Mouse (Mus musculus): ENCODE results near the gene 4930568D16Rik.

Gene 4930568D16Rik

DNA sequence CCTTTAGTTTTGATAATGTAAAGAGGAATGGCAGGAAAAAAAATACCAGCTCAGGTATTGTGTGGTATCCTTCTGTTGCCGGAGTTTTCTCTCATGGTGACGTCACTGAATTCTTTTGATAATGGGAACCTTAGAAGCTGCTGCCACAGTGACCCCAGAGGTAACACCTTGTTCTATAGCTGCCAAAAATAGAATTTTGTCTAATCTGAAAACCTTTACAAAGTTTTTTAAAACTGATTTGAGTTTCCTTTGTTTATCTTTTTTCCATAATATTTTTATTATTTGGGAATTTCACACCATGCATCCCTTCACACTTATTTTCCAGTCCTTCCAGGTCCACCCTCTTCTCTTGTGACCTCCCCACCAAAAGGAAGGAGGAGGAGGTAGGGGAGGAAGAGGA lies at the start of gene 4930568D16Rik:
Gene 4930568D16Rik, minus strand, starts transcription at position 101 of the 400 bp plus-strand sequence.
- no peak for TF ChIP-seq GATA4 (IDR thresholded peaks at IDR 0.05; ENCODE audit: insufficient replicate concordance, low read length)

DNA sequence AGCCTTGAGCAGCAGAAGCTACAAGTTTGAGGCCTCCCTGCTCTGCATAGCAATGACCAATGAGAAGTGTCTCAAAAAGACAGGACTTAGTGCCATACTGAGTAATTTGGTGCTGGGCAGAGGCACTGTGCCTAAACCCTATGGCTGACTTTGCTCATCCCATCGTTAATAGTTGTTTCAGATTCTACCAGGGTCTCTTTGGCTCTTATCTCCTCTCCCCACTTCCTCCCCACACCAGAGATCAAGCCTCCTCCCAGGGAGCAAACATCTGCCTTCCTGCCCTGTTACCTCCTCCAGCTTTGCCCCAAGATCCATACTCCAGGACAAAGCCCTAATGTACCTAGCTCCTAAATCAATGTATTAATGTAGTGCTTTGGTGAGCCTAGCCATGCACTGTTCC lies 49.7 kb upstream of the 4930568D16Rik start:
- TF ChIP-seq GATA4 (IDR thresholded peaks at IDR 0.05; ENCODE audit: insufficient replicate concordance, low read length) = no peak

DNA sequence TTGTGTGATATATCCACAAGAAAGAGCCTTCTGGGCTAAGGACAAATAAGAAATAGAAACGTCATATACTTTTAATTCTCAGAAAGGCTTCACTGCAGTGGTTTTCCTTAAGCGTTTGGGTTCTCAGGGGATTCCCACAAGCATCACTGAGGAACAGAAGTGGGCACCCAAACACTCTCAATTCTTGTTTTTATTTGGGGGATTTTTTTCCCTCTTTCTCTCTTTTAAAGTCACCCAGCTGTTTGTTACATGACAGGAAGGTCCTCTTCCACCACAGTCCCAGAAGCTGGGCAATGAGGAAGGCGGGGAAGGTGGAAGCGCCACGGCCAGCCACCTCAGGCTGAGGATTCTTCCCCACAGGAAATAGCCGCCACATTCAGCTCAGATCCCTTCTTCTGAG lies 48.9 kb upstream of the 4930568D16Rik start:
- no peak for TF ChIP-seq GATA4 (IDR thresholded peaks at IDR 0.05; ENCODE audit: insufficient replicate concordance, low read length)

DNA sequence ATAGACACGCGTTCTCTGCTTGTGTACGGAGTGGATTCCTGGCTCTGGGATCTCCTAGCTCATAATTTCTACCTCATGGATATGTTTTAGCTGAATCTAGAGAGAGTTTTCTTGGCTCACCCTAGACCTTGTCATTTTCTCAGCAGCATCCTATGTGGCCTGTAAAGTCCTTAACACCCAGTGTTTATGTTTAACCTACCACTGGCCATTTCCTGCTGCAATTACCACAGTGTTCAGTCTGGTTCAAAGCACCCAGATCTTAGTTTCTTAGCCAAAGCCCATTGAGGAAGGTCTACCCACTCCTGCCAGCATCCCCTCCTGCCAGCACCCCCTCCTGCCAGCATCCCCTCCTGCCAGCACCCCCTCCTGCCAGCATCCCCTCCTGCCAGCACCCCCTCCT lies 45.3 kb upstream of the 4930568D16Rik start:
- TF ChIP-seq GATA4 (IDR thresholded peaks at IDR 0.05; ENCODE audit: insufficient replicate concordance, low read length) = no peak

DNA sequence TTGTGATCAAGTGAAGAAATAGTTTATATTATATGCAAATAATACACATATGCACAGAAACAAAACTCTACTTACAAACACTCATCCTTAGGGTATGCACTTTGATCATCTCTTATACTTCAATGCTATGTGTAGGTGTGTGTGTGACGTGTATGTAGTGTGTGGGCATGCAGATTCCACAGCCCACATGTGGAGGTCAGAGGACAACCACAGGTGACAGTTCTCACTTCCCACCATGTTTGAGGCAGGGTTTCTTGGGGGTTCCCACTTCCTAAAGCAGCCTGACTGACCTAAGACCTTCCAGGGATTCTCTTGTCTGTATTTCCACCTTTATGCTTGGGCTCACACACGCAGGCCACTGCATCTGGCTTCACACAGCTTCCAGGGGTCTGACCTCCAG lies 44.7 kb upstream of the 4930568D16Rik start:
- TF ChIP-seq GATA4 (IDR thresholded peaks at IDR 0.05; ENCODE audit: insufficient replicate concordance, low read length) = no peak

DNA sequence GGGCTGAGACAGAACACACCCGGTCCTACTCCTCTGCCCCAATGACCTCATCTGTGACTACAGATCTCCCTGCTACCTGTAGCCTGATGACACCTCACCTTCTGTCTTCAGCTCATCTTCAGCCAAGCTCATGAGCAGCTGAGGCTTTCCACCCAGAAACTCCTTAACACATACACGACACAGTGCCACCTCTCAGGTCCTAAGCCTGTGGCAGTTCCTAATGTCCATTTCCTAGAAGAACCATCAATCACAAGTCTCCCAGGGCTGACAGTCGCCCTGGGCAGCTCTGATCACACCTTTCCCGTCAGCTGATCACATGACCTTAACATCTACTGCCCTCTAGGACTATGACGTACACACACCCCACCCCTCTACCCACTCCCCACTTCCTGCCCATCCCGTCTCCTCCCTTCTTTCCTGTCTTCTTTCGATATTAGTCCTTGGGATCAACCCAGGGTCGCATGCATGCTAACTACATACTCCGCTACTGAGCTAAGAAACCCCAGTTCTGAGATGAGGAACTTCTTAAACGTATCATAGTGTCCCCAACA lies 44.2 kb upstream of the 4930568D16Rik start:
- TF ChIP-seq GATA4 (IDR thresholded peaks at IDR 0.05; ENCODE audit: insufficient replicate concordance, low read length) = no peak

DNA sequence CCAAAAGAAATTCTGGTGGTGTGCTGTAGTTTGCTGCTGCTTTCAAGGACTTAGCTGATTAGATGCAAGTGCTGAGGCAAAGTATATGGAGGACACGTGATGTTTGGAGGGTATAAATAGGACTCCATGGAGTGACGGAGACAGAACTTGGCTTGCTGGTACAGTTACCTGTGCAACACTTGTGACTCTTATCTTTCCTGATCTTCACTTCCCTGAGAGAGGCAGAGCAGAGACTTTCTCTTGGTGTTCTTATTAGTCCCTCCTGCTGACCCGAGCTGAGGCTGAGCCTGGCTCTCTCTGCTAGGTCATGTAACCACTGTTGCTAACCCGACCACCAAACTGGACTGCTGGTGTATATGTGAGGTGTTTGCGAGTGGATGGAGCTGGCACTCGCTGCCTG lies 41.9 kb upstream of the 4930568D16Rik start:
- TF ChIP-seq GATA4 (IDR thresholded peaks at IDR 0.05; ENCODE audit: insufficient replicate concordance, low read length) = no peak

DNA sequence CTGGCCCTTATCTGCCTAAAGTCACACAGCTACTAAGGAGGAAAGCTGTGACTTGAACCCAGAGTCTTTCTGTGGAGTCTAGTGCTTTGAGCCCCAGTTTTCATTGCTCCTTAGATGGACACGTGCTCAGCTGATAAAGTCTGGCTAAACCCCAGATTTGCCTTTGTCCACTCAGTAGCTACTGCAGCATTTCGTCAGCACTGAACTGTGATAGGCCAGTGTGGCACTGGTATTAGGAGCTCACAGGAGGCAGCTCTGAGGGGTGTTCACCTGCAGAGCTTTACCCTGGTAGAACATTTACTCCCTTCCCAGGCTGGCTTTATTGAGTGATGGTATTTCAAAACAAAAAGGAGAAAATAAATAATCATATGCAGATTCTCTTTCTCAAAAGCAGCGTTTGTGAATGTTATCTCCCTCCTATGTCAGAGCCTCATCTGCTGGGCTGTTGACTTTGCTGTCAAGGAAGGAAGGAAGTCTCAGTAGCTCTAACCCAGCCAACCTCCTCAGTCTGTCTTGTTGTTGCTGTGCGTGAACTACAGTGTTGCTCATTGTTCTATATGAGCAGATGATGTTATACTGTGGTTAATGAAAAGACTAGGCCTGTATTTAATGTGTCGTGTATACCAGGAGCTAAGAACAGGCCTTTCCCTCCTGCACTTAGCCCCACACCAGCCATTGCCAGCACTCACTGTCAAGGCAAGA lies 41.0 kb upstream of the 4930568D16Rik start:
- TF ChIP-seq GATA4 (IDR thresholded peaks at IDR 0.05; ENCODE audit: insufficient replicate concordance, low read length) = no peak

DNA sequence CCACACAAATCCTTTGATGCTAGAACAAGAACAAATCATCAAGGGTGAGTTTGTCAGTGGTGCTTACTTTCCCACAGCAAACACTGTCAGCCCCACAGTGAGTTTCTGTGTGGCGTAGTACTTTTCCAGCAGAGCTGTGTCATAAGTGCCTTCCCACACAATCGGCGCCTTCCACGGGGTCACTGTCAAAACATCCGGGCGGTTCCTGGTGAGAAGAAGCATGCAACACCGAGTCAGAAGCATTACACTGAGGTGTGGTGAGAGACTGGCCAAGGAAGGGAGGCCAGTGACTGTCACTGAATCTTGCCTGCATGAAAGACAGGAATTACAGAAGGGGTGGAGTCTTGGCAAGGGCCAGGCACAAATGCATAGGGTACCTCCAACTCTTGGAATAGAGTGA lies 40.3 kb upstream of the 4930568D16Rik start:
- no peak for TF ChIP-seq GATA4 (IDR thresholded peaks at IDR 0.05; ENCODE audit: insufficient replicate concordance, low read length)

DNA sequence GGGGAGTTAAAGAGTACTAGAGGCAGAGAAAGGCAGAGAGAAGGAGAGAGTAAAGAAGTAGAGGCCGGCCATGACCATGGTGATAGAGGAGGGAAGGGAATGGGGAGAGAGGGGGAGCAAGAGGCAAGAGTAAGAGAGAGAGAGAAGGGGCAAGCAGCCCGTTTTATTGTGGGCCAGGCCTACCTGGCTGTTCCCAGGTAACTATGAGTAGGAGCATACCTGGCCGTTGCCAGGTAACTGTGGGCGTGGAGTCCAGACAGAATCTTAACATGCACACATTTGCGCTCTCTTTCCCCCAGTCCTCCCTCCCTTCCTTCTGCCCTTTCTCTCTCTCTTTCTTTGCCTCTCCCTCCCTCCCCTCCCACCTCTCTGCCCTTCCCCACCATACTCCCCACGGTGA lies 39.7 kb upstream of the 4930568D16Rik start:
- no peak for TF ChIP-seq GATA4 (IDR thresholded peaks at IDR 0.05; ENCODE audit: insufficient replicate concordance, low read length)

DNA sequence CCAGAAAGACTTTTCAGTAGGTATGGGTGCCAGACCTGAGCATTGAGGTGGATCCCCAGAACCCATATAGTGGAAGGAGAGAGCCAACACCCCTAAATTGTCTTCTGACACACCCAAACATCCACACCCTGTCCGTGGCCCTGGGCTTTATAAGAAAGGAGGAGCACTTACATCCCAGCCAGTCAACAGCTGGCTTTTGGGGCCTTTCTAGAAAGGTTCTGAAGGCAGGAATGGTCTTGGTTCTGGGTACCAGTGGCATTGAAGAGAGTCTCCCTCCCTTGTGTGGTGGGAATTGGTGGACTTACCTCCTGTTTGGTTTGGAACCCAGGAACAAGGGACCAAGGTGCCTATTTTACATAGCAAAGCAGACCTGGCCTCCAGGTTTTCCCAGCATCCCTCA lies 39.1 kb upstream of the 4930568D16Rik start:
- no peak for TF ChIP-seq GATA4 (IDR thresholded peaks at IDR 0.05; ENCODE audit: insufficient replicate concordance, low read length)

DNA sequence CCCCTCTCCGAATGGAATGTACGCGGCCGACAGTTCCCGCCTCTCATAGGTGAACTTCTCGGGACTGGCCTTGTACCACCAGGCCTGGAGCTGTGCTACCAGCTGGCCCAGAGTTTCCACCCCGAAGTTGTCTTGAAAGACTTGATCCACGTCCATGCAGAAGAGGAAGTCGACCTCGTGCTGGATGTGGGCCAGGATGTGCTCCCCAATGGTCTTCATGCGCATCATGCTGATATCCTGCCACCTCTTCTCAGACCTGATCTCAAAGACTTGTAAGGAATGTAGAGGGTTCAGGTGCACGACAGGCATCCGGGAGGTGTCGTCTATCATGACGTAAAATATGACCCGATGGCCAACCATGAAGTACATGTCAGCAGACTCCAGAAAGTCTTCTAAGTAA lies 34.9 kb upstream of the 4930568D16Rik start:
- TF ChIP-seq GATA4 (IDR thresholded peaks at IDR 0.05; ENCODE audit: insufficient replicate concordance, low read length) = no peak

DNA sequence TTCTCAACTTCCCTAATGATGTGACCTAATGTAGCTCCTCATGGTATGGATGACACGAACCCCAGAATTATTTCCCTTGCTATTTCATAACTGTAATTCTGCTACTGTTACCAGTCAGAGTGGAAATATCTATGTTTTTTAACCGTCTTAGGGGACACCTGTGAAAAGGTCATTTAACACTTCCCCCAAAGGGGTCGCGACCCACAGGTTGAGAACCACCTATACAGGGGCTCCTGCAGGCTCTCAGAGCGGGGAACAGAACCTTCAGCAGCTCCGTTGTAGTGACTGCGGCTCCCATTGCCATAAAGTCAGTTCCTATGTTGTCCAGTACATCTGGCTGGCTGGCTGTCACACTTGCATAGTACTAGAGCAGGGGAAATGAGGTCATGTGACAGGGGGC lies 33.2 kb upstream of the 4930568D16Rik start:
- no peak for TF ChIP-seq GATA4 (IDR thresholded peaks at IDR 0.05; ENCODE audit: insufficient replicate concordance, low read length)

DNA sequence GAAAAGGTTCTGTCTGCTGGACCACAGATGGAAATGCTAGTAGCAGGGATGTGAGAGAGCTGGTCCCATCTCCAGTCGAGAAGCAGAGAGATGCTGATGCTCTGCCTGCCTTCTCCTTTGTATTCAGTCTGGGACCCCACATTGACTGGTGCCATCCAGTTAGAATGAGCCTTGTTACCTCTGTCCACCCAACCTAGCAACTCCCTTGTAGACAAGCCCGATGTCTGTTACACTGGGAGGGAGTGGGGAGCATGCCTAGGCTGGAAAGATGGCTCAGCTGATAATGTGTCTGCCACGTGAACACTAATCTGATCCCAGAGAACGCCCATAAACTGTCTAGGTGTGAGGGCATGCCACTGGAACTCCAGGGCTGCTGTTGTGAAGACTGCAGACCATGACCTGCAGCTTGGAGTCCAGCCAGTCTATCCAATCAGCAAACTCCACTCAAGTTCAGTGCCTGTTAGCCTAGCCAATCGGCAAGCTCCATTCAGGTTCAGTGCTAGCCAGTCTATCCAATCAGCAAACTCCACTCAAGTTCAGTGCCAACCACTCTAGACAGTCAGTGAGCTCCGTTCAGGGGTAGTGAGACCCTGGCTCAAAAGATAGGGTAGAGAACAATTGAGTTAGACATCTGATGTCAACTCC lies 30.8 kb upstream of the 4930568D16Rik start:
- TF ChIP-seq GATA4 (IDR thresholded peaks at IDR 0.05; ENCODE audit: insufficient replicate concordance, low read length) = no peak

DNA sequence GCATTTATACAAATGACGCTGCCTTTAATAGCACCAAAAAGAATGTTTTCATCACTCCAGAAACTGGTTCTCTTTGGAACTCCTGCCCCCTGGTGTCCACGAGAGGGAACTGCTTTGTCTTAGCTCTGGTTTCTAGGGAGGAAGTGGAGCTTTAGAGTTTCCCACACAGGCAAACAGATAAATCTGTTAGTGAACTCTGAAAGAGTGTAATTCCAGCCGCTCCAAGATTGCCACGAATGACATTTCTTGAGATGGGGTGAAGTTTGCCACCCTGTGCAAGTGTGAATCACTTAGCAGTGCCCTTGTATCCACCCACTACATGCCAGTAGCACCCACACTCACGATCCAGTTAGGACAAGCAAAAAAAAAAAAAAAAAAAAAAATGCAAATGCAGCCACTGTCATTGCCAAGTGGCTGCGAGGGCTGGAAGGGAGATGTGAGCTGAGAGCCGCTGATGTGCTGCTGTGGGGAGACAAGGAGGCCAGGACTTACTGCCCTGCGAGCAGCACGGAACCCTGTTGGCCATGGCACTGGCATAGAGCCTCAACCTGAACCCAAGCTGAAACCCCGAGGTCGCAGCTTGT lies 30.2 kb upstream of the 4930568D16Rik start:
- TF ChIP-seq GATA4 (IDR thresholded peaks at IDR 0.05; ENCODE audit: insufficient replicate concordance, low read length) = no peak

DNA sequence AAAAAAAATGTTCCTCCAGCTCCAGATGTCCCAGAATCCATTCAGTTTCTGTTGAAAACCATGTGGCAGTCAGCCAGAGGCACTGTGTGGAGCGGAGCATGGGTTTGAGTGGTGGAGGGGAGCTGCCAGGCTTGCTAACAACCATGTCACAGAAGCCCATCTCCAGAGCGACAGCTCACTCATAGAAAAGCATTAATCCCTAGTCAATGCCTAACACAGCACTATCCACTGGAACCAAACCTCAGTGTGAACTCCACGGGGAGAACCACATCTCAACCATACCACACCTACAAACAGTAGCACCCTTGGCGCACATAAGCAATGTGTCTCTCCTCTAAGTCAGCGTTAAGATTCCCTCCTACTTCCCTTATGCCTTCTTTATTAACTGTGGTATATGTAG lies 29.6 kb upstream of the 4930568D16Rik start, which contains the start of gene 4930402F06Rik:
Gene 4930402F06Rik, minus strand, starts transcription at position 80 of the 400 bp plus-strand sequence.
- TF ChIP-seq GATA4 (IDR thresholded peaks at IDR 0.05; ENCODE audit: insufficient replicate concordance, low read length) = no peak
